Mouse (Mus musculus) layer of hippocampus, adult 18-20 months (tissue): Measurements from ENCODE around the gene Ptgfrn. TPM values are rescaled to one million over a fixed set of nuclear protein-coding genes. Genes with fewer than 3 reads are reported as not detected.

Experiments used
- DNase-seq, 2 experiments: peaks; one replicate each; pipeline ENCODE4 v3.0.0; 2022; ENCODE audit warnings: low spot score in 2 of 2
- total RNA-seq, 2 experiments: library from RNA; stranded (reverse); gene quantifications; 2 replicates each; pipeline ENCODE4 v1.2.3; 2021

Gene Ptgfrn
- total RNA-seq, 2 experiments from 2014 or later: 7.8 to 11.1 TPM

DNA sequence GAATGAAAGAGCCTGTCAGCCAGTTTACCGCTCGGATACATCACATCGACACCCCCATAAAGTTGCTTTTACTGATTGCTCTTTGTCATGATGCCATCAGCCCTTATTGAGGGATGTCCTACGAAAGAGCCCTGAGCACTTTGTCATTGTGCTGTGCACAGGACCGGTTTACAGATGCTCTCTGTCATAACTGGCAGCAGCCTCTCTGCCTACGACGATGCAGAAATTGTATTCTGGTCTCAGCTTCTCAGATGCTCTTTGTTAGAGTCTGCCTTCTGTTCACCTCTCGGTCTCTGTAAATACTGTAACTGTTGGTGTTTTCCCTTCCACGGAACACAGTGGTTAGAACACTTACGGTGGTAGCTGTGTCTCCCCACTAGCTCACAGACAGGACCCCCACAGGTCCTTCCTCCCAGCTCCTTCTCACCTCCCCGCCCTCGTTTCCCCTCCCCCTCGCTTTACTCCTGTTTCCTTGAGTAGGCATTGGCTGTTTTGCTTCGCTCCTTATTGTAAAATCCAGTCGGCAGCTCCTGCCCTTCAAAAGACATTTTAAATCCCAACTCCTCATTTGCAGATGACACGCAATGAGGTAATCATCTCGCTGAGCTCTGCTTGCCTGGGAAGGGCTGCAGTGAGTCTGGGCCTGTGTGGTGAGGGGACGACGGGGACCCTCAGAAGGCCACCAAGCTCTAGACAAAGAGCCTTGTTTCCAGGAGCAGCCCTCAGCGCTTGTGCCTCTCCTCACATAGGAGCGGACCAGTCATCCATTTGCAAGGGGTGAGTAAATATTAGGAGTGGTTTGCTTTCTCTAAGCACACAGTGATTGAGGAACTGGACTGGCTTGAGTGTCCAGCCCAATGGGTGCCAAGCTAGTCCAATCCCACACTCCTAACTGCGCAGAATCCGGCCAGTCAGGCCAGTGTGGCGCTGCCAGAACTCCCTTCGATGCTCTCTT lies 6.6 kb upstream of the Ptgfrn start:
- peak in 1 of 2 experiments; percentile 55 for DNase-seq

DNA sequence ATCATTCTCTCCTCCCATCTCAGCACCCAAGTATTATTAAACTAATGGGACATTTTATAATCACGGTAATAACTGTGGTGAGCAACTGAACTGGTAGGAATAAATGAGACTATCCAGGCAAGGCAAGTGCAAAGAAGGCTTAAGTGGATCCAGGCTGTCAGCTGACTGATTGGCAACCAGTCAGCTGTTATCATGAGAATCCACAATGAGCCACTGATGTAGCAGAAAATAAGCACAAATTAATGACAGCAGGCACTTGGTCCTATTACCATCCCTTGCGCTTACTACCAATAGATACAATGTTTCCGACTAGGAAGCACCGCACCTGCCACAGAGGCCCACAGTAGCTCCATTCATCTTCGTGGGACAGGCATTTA lies 2.4 kb upstream of the Ptgfrn start:
- DNase-seq: no peak

DNA sequence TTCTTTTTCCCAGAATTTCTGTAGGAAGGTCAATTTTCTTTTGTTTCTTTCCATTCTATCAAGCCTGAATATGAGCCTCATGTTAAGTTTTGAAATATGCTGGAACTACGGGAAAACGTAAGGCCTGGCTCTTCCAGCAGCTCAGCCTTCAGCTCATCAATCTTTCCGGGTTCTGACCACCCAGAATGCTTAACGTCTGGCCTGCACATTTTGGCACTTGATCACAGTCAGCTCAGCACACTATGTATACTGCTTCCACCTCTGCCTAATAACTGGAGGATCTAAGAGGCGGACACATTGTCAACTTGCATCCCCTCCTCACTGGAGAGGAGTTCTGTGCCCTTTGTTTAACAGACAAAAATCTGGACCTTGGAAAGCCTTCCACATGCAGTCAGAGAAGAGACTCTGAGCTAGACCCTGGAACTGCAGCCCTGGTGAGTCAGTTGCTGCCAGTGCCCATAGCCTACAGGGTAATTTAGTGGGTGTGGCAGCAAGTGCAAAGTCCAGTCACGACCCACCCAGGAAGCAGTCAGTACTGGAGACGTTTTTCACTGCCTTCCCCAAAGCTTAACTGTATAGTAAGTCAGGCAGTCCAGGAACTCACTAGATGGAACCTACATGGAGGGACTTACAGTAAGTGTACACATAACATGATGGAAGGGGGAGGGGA lies 1.9 kb upstream of the Ptgfrn start:
- DNase-seq: no peak

DNA sequence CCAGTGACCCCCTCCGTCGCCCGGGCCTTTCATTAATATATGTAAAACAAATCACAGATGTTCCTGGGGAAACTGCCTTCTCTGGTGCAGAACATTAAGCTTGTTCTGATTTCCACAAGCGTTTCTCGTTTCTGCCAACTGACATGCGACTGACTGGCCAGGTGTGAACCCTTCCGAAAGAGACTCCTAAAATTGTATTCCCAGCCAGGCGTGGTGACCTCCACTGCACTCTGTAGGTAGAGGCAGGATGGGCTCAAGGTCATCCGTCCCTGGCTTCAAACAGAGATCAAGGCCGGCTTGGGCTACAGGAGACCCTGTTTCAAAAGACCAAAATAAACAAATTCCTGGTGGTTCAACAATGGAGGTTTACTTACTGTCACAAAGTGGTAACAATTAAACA lies 1.2 kb upstream of the Ptgfrn start:
- DNase-seq: no peak

DNA sequence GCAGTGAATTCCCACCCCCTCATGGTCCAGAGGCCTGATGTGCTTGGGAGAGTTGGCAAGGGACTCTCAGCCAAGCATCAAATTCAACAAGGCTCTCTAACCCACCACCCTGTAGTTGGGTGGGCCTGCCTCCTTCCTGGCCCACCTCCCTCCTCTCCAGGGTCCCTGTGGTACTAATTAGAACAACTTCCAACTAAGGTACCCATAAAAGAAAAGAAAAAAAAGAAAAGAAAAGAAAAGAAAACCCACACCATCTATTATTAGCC lies 693 bp upstream of the Ptgfrn start:
- no peak for DNase-seq

DNA sequence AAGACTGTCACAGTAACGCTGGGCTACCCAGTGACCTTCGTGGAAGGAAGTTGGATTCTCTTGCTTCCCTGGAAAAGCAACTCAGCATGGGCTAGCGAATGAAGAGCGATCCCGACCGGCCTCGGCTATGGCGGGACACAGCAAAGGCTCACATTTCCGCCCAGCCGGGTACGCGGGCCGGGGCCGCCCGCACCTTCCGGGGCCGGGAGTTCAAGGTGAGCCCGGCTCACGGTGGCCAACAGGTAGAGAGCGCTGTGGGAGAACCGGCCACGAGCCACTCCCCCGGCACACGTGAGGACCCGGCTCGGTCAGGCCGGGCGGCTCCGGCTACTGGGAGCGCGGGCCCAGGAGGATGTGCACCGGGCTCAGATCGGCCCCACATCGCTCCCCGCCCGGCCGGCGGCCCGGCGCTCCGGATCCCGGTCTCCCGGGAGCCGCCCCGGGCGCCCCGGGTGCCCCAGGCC lies 488 bp downstream of the Ptgfrn start:
- DNase-seq: no peak

DNA sequence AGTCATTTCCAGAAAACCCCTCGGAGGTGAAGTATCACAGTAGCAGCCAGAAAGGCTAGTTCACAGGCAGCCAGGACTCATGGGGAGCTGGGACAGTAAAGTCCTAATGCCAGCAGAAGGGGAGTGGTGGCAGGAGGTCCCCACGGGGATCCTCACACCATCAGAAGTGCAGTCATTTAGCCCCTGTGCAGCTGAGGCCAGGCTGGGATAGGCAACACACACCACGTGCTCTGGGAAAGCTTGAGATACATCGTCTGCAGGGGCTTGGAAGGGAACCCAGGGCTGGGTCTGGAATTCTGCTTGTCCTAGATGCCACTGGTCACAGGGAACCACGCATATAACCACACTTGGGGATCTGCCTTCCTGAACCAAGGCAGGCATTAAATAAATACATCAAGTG lies 1.2 kb downstream of the Ptgfrn start:
- no peak for DNase-seq

DNA sequence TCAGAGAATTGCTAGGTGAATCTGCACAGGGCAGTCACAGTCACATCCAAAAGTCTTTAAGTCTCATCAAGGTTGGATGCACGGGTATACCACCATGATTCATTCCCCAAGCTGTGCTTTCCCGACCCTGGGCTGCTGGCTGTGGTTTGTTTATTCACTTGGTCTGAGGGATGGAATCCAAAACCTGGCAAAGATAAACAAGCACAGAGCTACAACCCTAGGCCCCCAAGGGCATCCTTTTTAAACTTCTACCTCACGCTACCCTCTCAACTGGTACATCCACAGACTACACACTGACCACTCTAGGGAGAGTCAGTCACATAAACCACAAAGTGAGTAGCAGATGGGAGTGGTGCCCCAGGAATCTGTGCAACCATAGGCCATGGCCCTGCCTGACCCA lies 1.8 kb downstream of the Ptgfrn start:
- DNase-seq: no peak

DNA sequence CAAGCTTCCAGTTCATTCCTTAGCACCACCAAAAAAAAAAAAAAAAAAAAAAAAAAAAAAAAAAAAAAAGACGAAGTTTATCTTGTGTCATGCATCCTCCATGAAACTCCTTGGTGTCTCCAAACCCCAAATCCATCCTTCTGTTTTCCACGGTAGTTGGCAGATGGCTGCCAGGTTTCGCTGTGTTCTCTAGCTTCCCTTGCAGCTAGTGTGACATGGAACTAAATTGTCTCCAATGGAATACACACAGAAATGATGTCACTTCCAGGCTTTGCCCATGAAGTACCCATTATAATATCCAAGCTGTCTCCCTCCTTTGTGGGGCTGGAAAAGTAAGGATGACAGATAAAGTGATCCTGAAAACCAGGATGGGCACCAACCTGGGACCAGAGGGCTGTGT lies 3.8 kb downstream of the Ptgfrn start:
- DNase-seq: peak in 1 of 2 experiments; percentile 30

DNA sequence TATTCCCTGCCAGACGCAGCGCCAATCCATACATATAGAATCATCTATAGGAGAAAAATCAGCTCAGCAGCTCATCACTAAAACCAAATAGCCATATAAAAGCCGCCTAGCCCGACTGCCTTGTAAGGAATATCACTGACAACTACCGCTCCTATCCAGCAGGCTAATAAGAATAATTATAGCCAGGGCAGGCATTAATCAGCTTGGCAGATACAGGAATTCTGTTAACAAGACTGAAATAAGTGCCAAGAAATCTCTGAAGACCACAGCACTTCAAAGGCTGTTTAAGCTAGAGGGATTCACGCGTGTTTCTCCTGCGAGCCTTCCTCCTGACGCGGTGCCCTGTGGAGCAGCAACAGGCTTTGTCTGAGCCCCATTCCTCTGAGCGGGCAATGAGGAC lies 4.6 kb downstream of the Ptgfrn start:
- DNase-seq: no peak

DNA sequence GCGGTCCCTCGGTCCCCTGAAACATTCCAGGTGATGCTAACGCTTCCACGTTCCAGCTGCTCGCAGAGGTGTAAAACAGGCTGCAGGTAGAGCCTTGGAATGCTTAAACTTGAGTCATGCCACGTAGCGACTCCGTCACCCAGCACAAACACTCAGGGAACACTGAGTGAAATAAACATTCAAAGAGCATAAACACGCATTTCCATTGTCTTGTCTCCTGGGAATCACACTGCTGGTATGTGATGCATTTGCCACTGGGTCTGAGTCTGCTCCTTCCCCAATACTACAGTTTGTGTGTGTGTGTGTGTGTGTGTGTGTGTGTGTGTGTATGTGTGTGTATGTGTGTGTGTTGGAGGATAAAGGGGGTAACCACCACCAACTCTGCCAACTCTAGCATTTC lies 5.2 kb downstream of the Ptgfrn start:
- DNase-seq: no peak

DNA sequence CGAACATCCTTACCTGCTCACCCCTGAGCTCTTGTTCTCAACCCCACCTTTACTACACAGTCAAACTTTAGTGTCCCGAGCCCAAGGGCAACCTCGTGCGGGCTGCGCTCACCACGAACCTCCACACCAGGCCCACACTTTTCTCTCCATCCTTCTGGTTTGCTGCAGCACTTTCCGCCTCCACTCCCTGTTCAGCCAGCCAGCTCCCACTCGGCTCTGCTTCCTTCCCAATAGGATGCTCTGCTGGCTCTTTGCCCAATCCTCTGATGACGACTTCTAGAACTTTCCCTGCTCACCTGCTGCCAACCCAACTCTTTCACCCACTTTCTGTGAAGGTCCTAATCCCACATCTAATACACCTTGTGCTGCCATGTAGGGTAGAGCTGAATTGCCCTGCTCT lies 6.3 kb downstream of the Ptgfrn start:
- DNase-seq: no peak

DNA sequence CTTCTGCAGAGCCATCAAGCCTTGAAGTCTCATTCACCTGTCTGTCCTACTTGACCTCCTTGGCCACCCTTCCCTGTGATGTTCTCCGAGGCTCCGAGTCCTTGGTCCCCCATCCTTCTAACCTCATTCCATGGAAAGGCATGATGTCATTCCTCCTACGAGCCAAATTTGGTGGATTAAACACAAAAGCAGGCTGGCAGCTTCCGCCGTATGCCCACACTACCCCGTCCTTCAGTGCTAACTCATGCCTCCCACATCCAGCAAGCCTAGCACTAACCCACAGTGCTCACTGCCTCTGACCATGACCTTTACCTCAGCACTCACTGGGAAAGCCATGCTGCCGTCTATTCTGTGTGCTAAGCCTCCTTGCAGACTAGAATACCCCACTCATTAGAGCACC lies 8.0 kb downstream of the Ptgfrn start:
- DNase-seq: peak in 1 of 2 experiments; percentile 57

DNA sequence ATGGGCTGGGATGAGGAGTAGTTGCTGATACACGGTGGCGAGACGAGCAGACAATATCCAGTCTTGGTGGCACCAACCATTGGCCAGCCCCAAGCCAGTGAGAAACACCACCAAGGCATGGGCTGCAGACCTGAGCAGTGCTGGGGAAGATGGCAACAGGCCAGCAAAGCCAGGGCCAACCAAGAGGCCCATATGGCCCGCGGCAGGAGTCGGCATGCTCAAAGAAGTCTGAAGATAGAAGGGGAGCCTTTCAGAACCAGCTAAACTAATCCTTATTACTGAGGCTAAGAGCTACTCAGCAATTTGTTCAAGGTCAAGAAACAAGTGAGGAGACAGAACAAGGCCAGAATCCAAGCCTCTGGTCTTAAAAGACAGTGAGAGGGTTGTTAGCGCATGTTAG lies 8.9 kb downstream of the Ptgfrn start:
- no peak for DNase-seq

DNA sequence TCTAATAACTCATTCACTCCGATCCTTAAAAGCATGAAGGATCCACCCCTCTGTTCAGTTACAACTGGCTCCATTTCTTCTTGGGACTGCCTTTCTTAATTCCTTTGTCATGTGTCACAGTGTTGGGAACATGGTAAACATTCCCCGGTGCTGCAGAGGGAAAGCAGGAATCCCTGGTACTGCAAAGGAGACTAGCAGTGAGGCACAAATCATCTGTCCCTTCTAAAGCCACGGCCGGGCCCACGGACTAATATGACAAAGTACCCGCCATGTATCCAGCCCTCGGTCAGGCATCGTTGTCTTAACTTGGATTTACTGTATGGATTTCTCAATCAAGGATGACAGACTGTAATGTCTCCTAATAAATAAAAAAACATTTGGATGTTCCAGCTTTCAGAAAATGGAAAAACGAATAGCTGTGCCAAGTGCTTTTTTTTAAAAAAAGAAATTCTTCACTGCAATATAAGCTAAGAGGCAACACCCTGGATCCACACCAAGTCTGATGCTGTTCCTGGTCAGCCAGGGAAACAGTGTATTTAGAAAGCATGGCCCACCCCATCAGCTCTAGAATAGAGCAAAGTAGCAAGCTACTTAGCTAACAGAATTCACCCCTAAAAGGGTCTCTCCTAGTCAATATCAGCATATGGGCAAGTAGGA lies 10.2 kb downstream of the Ptgfrn start:
- no peak for DNase-seq

DNA sequence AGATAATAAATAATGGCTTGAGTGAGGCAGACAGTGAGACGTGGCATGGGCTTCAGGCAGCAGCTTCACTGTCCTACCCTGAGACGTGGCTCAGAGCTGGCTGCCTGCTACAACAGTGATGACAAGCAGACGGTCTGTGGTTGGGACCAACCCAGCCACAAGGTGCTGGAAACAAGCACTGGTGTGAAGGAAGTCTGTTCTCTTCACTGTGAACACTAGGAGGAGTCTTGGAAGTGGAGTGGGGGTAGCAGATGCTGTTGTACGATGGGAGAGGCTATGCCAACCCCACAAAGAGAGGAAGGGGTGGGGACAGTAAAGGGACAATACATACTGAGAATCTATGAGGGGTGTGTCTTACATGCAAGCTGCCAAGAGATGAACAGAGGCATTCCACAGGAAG lies 12.0 kb downstream of the Ptgfrn start:
- no peak for DNase-seq

DNA sequence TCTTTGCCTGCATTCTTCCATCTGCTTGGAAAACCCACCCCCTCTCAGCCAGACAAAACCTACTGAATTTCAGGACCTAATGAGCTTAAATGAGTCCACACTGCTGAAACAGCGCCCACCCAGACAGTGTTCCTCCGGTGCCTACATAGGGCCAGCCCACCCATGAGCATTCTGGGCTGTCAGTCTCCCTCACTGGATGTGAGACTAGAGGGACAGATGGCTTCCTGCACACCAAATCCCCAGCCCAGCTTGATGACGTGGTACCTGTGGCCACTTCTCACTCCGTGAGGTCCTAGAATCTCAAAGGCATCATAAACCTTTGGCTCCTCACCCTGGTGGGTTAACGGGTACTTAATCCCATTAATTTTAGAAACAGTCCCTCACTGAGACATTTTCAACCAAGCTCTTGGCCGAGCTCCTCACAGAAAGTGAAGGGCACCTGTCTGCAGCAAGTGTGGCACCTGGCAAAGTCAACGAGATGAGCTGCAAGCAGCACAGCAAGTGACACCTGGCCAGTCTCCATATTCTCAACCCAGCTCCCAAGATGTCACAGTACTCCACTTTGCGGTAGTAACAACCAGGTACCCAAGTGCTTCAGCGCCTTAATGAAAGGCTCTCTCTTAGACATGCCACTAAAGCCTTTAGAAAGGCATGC lies 12.8 kb downstream of the Ptgfrn start:
- no peak for DNase-seq

DNA sequence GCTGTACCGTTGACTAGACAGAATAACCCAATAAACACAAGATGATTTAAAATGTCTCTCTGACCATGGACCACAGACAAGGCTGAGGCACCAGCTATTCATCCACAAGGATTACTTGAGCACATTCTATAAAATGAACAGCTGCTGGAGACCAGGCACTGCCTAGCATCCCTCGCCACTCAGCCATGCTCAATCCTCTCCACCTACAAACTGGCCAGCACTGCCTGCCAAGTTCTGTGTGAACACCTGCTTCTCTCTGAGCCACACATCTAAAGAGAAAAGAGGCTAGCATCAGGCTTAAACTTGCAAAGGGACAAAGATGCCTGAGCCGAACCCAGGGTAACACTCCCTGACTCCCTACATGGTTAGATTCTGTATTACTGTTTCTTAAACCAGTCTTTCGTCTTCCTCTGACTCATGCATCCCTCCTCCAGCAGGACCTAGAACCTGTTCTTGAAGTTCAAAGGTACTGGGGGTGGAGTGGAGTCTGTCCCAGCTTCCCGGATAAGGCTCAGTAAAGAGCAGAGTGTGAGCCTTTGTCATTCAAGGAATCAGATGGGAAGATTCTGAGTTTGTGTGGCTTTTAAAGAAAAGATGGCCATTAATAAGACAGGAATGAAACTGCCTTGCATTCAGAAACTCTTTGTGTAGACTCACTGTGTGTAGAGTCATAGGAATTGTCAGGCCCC lies 14.2 kb downstream of the Ptgfrn start:
- DNase-seq: no peak

DNA sequence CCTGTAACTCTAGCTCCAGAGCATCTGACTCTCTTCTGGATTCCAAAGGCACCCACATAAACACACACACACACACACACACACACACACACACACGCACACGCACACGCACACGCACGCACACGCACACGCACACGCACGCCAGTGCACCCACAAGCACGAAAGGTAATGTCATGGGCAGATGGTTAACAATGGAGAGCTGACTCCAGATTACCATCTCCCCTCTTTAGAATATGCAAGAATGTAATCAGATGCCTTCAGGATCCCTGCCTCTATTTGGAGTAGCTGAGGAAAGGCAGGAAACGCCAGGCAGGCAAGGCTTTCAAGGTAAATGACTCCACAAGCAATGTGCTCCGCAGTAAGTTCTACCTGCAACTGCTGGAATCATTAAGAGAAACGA lies 17.9 kb downstream of the Ptgfrn start:
- DNase-seq: no peak

DNA sequence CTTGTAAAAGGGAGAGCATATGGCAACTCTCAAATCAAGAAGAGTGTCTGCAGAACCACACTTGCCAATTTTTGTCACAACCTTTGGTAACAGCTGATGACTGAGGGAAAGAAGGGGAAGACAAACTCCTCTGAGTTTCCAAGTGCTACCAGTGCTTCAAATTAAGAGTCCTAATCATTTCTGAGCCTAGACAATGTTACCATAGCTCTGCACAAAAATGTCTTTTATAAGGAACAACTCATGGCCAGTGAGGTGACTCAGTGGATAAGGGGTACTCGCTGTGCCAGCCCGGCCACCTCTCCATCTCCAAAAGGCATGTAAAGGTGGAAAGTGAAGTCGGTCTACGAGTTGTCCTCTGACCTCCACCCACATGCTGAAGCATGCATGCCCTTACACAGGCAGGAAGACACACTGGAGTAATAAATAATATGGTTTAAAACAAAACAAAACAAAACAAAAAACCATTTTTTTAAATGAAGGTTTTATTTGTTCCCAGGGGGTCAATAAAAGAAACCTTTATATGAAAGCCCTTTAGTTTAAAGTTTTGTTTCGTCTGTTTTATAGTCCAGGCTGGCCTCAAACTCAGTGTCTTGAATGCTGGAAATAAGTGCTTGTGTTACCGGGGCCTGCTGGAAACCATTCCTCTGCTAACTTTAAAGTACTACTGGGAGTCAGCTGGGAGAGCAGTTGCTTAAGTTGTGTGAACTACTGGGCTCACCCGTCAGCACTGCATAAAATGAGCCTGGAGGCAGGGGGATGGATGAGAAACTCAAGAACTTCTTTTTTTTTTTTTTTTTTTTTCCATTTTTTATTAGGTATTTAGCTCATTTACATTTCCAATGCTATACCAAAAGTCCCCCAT lies 23.3 kb downstream of the Ptgfrn start:
- DNase-seq: peak in 1 of 2 experiments; percentile 12
